Mouse (Mus musculus) CD8-positive naive resting alpha-beta T cell, adult 2 months (primary cell): ENCODE data around the gene Rbsn.
A peak's percentile ranks its signal among the peaks of the same experiment; 100 is the strongest.

Experiments
- DNase-seq, 2 experiments: peaks; one replicate each; pipeline ENCODE4 v3.0.0; 2022; ENCODE audit warnings: low read depth in 2 of 2, low spot score in 2 of 2

Rbsn gene

DNA sequence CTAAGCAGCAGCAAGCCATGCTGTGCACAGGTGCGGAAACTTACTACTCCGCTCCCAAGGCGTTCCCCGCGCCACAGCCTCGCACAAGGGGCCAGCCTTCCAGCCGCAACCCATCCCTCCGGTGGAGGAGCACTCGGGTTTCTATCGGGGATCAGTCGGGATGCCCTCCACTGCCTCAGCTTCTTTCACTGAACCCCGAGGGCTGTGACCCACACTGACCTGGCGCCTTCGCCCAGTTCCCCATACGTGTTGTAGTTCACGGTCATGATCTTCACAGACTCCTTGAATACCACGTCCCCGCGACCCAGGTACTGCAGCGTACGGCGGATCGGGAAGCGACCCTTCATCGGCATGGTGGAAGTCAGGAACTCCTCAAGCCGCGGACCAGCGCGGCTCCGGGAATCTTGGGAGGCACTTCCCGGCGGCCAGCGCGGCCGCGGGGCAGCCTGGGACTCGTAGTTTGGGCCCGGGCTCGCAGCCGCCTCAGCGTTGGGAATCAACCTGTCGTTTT is 31.0 kb downstream of the Rbsn start, which contains the start of gene Mrps25:
Gene Mrps25, minus strand, starts transcription at position 413 of the 511 bp plus-strand sequence.
- DNase-seq, result peak in 1 of 2 experiments; percentile 9

DNA sequence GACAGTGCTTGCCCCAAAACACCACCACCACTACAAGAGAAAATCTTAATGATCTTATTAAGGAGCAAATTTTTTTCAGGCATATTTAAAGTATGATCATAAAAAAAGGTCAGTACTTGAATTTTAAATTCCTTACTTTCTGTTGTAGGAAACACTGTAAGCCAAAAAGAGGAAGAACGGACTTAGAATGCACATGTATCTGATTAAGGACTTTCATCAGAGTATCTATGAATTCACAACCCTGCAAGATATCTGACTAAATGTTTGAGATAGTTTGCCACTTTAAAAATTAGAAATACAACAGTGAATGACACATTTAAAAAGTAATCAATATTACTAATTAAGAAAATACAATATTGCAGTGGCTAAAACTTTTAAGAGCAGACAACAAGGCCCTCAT is 38.3 kb downstream of the Rbsn start:
- no peak for DNase-seq

DNA sequence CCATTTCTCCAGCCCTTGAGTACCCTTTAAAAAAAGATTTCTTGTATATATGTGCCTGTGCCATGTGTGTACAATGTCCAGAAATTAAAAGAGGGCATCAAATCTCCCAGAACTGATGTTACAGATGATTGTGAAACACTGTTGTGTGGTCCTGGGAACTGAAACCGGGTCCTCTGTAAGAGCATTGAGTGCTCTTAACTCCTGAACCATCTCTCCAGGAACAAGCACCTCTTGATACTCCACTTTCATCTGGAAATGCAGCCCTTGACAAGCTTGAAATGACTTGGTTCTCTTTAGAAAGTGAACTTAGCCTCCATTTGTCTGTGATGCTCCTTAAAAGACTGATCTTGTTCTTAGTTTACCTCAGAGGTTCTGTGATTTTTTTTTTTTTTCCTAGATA is 52.0 kb downstream of the Rbsn start:
- DNase-seq, result no peak

DNA sequence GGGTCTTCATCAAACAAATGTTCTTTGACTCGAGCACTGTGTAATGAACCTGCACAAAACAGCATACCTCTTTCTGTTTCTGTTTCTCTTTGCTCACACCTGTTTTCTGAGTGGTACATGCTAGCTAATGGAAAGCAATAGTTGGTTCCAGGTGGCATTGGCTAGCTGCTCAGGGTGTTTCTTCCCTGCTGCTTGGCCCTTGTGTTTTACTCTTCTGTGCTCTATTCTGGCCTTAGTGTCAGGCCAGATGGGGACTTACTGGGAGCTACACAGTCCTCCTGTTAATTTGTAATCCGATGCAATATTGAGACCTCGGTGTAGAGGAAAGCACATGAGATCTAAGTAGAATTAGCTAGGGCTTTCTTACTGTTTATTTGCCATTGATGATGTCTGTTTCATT is 55.9 kb downstream of the Rbsn start:
- no peak for DNase-seq

DNA sequence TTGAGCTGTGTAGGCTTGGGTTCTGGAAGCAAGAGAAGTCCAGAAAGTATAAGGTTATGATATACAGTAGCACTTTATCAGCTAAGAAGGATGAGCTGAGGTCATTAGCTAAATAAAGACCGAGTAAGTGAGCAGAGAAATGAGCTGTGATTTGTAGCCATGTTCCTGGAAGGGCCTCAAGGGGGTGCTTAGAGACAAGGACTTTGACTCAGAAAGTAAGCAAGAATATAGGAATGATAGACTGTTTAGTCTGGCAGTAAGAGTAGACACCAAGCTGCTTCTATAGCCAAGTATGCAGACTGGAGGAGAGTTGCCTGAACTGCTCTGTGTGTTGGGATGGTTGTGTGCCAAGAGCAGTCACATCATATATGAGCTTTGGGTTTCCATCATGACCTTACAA is 61.0 kb downstream of the Rbsn start:
- no peak for DNase-seq

DNA sequence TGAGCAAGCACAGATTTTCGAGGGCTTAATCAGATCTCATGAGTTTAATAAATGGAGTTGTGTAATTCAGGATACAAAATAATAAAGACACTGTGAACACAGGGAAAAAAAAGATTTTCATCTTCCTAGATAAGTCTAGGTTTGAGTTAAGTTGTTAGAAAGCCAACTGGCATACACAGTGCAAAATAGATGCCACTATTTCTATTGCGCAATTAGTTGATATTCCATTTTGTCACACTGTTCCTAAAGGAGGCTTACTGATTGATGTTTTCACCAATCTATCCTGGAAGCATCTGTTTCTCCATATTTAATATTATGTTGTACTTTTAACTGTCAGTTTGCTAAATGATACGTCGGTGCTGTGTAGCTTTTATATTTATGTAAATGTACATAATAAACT is 68.8 kb downstream of the Rbsn start:
- no peak for DNase-seq
